Mouse (Mus musculus): ENCODE data around the gene Pitpna. TPM values are rescaled to one million over a fixed set of nuclear protein-coding genes. Genes with fewer than 3 reads are reported as not detected.

Pitpna gene
- polyA plus RNA-seq, 1 experiment from 2014 or later: 107 TPM

DNA sequence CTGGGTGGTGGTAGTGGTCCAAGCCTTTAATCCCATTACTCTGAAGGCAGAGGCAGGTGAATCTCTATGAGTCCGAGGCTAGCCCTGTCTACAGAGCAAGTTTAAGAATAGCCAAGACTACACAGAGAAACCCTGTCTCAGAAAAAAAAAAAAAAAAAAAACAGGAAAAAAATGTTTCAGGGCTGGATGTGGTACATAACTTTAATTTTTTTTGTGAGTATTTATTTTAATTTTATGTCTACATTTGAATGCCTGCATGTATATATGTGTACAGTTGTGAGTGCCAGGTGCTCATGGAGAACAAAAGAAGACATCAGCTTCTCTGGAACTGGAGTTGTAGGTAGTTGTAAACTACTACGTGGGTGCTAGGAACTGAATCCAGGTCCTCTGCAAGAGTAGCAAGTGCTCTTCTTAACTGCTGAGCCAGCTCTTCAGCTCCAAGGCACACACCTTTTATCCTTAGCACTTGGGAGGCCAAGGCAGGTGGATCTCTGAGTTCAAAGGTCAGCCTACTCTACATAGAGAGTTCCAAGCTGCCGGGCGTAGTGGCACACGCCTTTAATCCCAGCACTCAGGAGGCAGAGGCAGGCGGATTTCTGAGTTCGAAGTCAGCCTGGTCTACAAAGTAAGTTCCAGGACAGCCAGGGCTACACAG is 6.3 kb upstream of the Pitpna start:
- 90% methylated on average over 7 of the region's 7 CpGs for WGBS
- Histone ChIP-seq H3K9me3 (no peaks in the 10 kb centered on the region), H3K4me2 (replicated peaks) (no peak overlapping the region), H3K27me3 (no peaks in the 10 kb centered on the region), H3K4me3 (no peak overlapping the region), H3K36me3 (no peaks in the 10 kb centered on the region), H3K27ac (replicated peaks) (no peak overlapping the region), H3K4me1 (no peaks in the 10 kb centered on the region), H3K9ac (replicated peaks) (no peak overlapping the region)
- no peak for ATAC-seq (ENCODE audit: low FRiP score, low read depth)

DNA sequence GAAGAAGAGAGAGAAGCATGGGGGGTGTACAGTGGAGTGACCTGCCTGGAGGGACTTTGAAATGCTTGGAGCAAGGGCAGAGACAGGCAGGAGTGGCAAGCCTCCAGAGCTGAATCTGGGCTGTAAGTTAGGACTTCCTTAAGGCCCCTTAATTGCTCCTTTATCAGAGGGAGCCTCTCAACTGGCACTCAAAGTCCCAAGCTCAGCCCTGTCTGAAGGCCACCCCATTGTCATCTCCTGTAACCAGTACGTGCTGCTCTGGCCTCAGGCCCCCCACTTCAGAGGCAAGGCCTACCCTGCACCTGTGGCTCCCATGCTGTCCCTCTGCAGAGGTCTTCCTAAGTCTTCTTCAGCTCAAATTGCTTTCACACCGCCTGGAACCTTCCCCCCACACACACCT is 4.4 kb upstream of the Pitpna start:
- peaks cover 5% of the 10 kb centered on the region for H3K4me1 ChIP-seq
- H3K4me3 ChIP-seq: no peak overlapping the region
- no peak for ATAC-seq (ENCODE audit: low FRiP score, low read depth)
- H3K9me3 ChIP-seq: no peaks in the 10 kb centered on the region
- no peaks in the 10 kb centered on the region for H3K36me3 ChIP-seq
- no peak overlapping the region for H3K9ac ChIP-seq (replicated peaks)
- H3K27me3 ChIP-seq: no peaks in the 10 kb centered on the region
- H3K27ac ChIP-seq (replicated peaks): no peak overlapping the region
- WGBS: 62% methylated on average over 2 of the region's 2 CpGs
- H3K4me2 ChIP-seq (replicated peaks): no peak overlapping the region

DNA sequence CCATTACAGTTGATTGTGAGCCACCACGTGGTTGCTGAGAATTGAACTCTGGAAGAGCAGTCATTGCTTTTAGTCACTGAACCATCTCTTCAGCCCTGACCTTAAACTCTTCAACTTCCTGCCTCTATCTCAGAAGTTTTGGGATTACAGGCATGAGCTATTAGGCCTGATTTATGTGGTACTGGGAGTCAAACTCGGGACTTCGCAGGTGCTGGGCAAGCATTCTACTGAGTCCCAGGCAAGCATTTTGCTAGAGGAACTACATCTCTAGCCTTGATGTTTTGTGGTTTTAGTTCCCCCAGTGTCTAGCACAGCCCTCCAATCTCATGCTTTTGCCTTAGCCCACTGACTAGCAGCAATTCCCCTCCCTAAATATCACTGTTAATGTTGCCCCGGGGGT is 2.8 kb upstream of the Pitpna start:
- H3K4me2 ChIP-seq (replicated peaks): no peak overlapping the region
- WGBS: 85% methylated on average over 4 of the region's 4 CpGs
- no peak for ATAC-seq (ENCODE audit: low FRiP score, low read depth)

DNA sequence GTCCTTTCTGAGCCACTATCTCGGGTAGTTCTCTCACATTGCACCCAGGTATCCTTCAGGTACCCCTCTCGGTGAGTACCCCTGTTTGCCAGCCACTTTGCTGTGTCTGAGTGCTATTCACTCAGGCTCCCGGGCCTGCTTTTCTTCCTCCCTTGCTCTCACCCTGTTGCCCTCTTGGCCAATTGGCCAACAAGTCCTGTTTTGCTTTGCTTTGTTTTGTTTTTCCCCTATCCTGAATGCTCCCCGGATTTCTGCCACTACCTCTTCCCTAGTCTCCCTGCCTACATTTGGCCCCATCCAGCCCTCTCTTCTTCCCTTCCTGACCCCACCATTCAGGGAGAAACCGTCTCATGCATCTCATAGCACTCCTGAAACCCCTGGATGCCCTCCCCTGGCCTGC is 1.9 kb upstream of the Pitpna start:
- ATAC-seq (ENCODE audit: low FRiP score, low read depth): no peak
- Histone ChIP-seq H3K9ac (replicated peaks) (0 out of 2 replicates have a peak overlapping the region, but pooled peaks have one; percentile 2), H3K27me3 (no peaks in the 10 kb centered on the region), H3K4me2 (replicated peaks) (no peak overlapping the region), H3K4me3 (no peak overlapping the region), H3K36me3 (no peaks in the 10 kb centered on the region), H3K4me1 (peaks cover 21% of the 10 kb centered on the region), H3K9me3 (no peaks in the 10 kb centered on the region), H3K27ac (replicated peaks) (no peak overlapping the region)
- WGBS: 81% methylated on average over 5 of the region's 5 CpGs

More for the DNA sequence above, 2.8 kb upstream of the Pitpna start:
- peaks cover 19% of the 10 kb centered on the region for H3K4me1 ChIP-seq
- no peak overlapping the region for H3K27ac ChIP-seq (replicated peaks)
- no peak overlapping the region for H3K9ac ChIP-seq (replicated peaks)
- no peaks in the 10 kb centered on the region for H3K9me3 ChIP-seq
- H3K27me3 ChIP-seq: no peaks in the 10 kb centered on the region
- H3K36me3 ChIP-seq: no peaks in the 10 kb centered on the region
- no peak overlapping the region for H3K4me3 ChIP-seq

DNA sequence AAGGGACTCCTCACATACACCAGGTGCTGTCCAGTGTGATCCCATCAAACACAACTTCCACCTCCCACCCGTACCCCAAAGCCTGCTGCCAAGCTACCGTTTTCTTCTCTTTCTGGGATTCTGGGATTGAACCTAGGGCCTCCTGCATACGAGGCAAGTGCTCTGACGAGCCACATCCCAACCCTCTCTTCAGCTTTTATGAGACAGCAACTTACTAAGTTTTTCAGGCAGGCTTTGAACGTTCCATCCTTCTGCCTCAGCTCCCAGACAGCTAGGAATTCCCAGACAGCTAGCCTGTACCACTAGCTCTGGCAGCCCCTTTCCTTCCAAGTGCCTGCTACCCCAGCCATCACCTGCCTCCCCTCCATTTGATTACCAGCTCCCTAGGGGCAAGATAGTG is 934 bp upstream of the Pitpna start:
- ATAC-seq (ENCODE audit: low FRiP score, low read depth): no peak
- H3K9ac ChIP-seq (replicated peaks): 0 out of 2 replicates have a peak overlapping the region, but pooled peaks have one; percentile 4

DNA sequence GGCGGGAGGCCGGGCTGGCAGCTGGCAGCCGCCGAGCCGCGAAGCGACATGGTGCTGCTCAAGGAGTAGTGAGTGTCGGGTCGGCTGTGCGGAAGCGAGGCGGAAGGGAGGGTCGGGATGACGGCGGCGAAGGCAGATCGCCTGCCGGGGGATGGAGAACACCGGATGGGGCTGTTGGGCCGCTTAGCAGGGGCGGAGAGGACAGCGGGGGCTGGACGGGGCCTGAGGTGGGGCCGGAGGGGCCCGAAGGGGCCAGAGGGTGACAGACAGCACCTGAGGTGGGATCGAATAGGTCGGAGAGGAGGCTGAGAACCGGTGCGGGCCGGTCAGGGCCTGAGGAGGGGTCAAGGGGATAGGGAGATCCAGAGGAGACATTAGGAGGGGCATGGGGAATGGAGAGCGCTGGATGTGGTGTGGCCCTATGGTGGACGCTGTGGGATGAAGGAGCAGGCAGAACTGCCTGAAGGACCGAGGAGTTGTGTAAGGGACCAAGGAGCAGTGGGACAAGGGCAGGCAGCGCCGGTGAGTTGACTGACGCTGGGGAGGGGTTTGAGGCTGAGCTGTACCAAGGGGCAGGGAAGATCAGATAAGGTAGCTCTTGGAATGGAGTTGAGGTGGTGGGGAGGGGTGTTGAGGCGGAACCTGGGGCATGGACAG is 516 bp downstream of the Pitpna start:
- H3K27me3 ChIP-seq: no peaks in the 10 kb centered on the region
- H3K9me3 ChIP-seq: no peaks in the 10 kb centered on the region
- H3K4me1 ChIP-seq: peaks cover 21% of the 10 kb centered on the region
- WGBS: under 1% methylated on average over 37 of the region's 37 CpGs
- H3K36me3 ChIP-seq: peaks cover 16% of the 10 kb centered on the region
- H3K4me2 ChIP-seq (replicated peaks): peak overlapping the region; percentile 94
- H3K9ac ChIP-seq (replicated peaks): peak overlapping the region; percentile 98
- H3K27ac ChIP-seq (replicated peaks): peak overlapping the region; percentile 91
- peak; percentile 84 for ATAC-seq (ENCODE audit: low FRiP score, low read depth)
- H3K4me3 ChIP-seq: peak overlapping the region; percentile 95

More for the DNA sequence above, 934 bp upstream of the Pitpna start:
- 86% methylated on average over 5 of the region's 5 CpGs for WGBS
- Histone ChIP-seq H3K9me3 (no peaks in the 10 kb centered on the region), H3K27ac (replicated peaks) (no peak overlapping the region), H3K27me3 (no peaks in the 10 kb centered on the region), H3K4me1 (peaks cover 21% of the 10 kb centered on the region), H3K4me2 (replicated peaks) (no peak overlapping the region), H3K36me3 (peaks cover 2% of the 10 kb centered on the region; the same call in 1 of the 2 replicates), H3K4me3 (no peak overlapping the region)

DNA sequence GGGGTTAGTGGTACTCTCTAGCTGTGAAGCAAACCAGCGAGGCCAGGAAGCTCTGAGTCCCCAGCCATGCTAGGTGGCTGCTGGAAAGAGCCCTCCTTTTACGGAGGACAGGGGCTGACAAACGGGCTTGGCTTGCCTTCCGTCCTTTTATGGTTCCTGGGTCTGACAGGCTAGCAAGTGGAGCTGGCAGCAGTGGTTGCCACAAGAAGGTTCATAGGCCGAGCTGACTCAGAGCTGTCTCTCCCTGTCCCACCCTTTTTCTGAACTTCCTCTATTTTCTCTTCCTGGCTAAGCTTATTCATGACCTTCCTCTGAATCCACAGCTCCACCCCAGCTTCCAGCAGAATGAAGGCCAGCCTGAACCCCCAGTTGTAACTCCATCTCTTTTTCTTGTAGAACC is 4.7 kb downstream of the Pitpna start:
- no peak overlapping the region for H3K4me2 ChIP-seq (replicated peaks)
- WGBS: 97% methylated on average over 5 of the region's 5 CpGs
- peaks cover 49% of the 10 kb centered on the region for H3K36me3 ChIP-seq
- H3K9ac ChIP-seq (replicated peaks): no peak overlapping the region
- H3K27ac ChIP-seq (replicated peaks): no peak overlapping the region
- peaks cover 18% of the 10 kb centered on the region for H3K4me1 ChIP-seq
- H3K27me3 ChIP-seq: no peaks in the 10 kb centered on the region
- no peak overlapping the region for H3K4me3 ChIP-seq
- ATAC-seq (ENCODE audit: low FRiP score, low read depth): no peak
- H3K9me3 ChIP-seq: no peaks in the 10 kb centered on the region

DNA sequence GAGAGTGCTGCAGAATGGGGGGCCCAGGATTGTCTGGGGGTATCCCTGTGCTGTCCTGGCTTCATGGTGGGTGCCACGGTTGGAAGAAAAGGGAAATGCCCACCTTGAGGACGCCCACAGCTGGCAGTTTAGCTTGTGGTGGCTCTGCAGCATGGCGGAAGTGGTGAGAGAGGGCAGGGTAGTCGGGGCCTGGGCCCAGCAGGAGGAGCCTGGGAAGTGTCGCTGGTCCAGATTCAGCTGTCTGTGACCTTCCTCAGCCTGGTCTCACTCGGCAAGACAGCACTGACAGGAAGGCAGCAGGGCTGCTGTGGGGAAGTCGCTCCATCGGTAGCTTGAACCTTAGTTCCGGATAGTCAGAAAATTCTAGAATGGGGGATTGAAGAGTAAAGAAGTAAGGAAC is 6.5 kb downstream of the Pitpna start:
- peaks cover 7% of the 10 kb centered on the region for H3K4me1 ChIP-seq
- no peak overlapping the region for H3K27ac ChIP-seq (replicated peaks)
- no peak overlapping the region for H3K4me2 ChIP-seq (replicated peaks)
- 91% methylated on average over 9 of the region's 9 CpGs for WGBS
- peaks cover 60% of the 10 kb centered on the region for H3K36me3 ChIP-seq
- no peaks in the 10 kb centered on the region for H3K9me3 ChIP-seq
- no peak overlapping the region for H3K4me3 ChIP-seq
- H3K9ac ChIP-seq (replicated peaks): no peak overlapping the region
- ATAC-seq (ENCODE audit: low FRiP score, low read depth): no peak
- H3K27me3 ChIP-seq: no peaks in the 10 kb centered on the region

DNA sequence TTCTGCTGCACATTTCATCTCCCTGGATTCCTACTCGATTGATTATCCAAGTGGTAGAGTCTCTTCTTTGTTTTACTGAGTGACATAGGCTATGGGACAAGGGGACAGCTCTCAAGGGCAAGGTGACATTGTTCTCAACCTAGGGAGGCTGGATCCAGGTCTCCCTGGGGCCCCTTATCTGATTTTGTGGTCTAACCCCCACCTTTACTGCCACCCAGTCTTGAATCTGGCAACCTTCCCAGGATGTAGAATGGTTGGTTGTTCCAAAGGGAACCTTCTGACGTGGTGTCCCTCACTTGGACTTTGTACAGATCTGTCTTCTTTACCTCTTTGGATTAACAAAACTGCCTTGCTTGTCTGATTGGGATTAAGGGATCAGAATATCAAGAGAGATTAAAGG is 7.5 kb downstream of the Pitpna start:
- peaks cover 65% of the 10 kb centered on the region for H3K36me3 ChIP-seq
- ATAC-seq (ENCODE audit: low FRiP score, low read depth): no peak
- no peak overlapping the region for H3K27ac ChIP-seq (replicated peaks)
- no peak overlapping the region for H3K4me2 ChIP-seq (replicated peaks)
- H3K4me3 ChIP-seq: no peak overlapping the region
- no peaks in the 10 kb centered on the region for H3K9me3 ChIP-seq
- H3K4me1 ChIP-seq: no peaks in the 10 kb centered on the region
- no peak overlapping the region for H3K9ac ChIP-seq (replicated peaks)
- 52% methylated on average over 2 of the region's 2 CpGs for WGBS
- no peaks in the 10 kb centered on the region for H3K27me3 ChIP-seq

DNA sequence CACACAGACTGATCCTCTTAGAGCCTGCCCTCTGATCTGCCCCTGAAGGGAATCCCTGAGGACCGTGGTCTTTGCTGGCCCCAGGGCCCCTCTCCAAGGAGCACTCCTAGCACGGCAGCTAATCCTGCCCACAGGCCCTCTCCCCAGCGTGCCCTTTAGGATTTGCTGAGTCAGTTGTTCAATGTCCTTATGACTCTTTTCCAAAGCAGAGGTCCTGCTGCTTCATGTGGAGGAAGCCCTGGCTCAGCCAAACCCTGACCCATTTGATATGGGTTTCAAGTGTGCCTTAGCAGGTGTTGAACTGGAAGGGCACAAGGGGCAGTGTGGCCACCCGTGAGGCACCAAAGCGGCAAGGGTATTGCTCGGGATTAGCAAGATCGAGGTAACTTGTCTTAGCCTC is 7.9 kb downstream of the Pitpna start:
- Histone ChIP-seq H3K27me3 (no peaks in the 10 kb centered on the region), H3K27ac (replicated peaks) (no peak overlapping the region), H3K4me3 (no peak overlapping the region), H3K36me3 (peaks cover 70% of the 10 kb centered on the region), H3K9ac (replicated peaks) (no peak overlapping the region), H3K9me3 (no peaks in the 10 kb centered on the region), H3K4me1 (no peaks in the 10 kb centered on the region), H3K4me2 (replicated peaks) (no peak overlapping the region)
- ATAC-seq (ENCODE audit: low FRiP score, low read depth): no peak
- WGBS: 59% methylated on average over 7 of the region's 7 CpGs

DNA sequence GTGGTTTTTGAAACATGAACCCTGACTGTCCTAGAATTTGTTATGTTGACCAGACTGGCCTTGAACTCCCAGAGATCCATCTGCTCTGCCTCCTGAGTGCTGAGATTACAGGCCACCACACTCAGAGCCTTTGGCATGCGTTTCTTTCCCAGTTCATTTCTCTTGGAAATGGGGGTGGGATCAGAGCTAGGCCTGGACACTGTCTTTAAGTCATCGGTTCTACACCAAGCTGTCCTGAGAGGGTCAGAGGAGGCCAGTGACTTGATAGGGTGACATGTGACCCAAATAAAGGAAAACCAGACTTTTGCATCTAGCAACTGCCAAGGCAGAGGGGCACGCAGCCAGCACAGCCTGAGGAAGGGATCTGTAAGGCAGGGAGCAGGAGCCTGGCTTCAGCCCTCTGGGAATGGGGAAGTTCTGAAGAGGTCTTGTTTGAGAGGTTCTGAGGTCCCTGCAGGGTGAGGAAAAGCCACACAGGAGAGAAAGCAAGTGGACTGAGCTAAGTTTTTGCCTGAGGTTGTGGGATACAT is 8.9 kb downstream of the Pitpna start:
- Histone ChIP-seq H3K9me3 (no peaks in the 10 kb centered on the region), H3K36me3 (peaks cover 79% of the 10 kb centered on the region)
- WGBS: 95% methylated on average over 3 of the region's 3 CpGs

DNA sequence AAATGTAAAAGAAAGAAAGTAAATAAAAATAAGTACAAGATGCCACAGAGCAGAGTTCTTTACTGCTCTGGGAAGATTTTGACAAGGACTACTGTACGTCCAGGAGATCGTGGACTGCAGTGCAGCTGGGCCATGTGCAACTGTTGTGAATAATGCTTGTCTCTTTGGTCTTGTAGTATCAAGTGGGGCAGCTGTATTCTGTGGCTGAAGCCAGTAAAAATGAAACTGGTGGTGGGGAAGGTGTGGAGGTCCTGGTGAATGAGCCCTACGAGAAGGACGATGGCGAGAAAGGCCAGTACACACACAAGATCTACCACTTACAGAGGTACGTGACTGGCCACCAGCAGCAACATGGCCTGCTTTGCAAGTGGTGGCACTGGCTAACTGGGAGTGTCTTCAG is 10.1 kb downstream of the Pitpna start:
- 90% methylated on average over 6 of the region's 6 CpGs for WGBS
- H3K27me3 ChIP-seq: no peaks in the 10 kb centered on the region
- H3K4me2 ChIP-seq (replicated peaks): no peak overlapping the region
- H3K36me3 ChIP-seq: peaks cover 78% of the 10 kb centered on the region
- no peaks in the 10 kb centered on the region for H3K9me3 ChIP-seq
- H3K27ac ChIP-seq (replicated peaks): no peak overlapping the region
- no peaks in the 10 kb centered on the region for H3K4me1 ChIP-seq
- no peak overlapping the region for H3K9ac ChIP-seq (replicated peaks)
- ATAC-seq (ENCODE audit: low FRiP score, low read depth): no peak
- no peak overlapping the region for H3K4me3 ChIP-seq

More for the DNA sequence above, 8.9 kb downstream of the Pitpna start:
- Histone ChIP-seq H3K27ac (replicated peaks) (no peak overlapping the region), H3K4me2 (replicated peaks) (no peak overlapping the region), H3K9ac (replicated peaks) (no peak overlapping the region), H3K4me3 (no peak overlapping the region), H3K27me3 (no peaks in the 10 kb centered on the region), H3K4me1 (no peaks in the 10 kb centered on the region)
- no peak for ATAC-seq (ENCODE audit: low FRiP score, low read depth)
